Mouse (Mus musculus) spleen, adult 2 months (tissue): ENCODE data around the gene Hlx. TPM values are rescaled to one million over a fixed set of nuclear protein-coding genes. Genes with fewer than 3 reads are reported as not detected.
A peak's percentile ranks its signal among the peaks of the same experiment; 100 is the strongest.

Source experiments
- DNase-seq, 2 experiments: peaks; one replicate each; pipeline versions ENCODE4 v3.0.0 to v3.0.0-alpha.2; 2012 to 2021; ENCODE audit warnings: low spot score in 2 of 2, low read depth in 1 of 2
- H3K27ac ChIP-seq: fragments of 200-500 bp; 2 replicates; pipeline ENCODE4 v1.5.1; 2012; ENCODE audit warnings: low read length, inconsistent platforms; ENCODE audit not compliant: insufficient read depth
- H3K27me3 ChIP-seq: fragments of 200-500 bp; 2 replicates; pipeline ENCODE4 v1.6.1; 2012; ENCODE audit warnings: mild to moderate bottlenecking, moderate library complexity, low read length, inconsistent platforms; ENCODE audit not compliant: control insufficient read depth, insufficient read depth
- H3K36me3 ChIP-seq: fragments of 200-500 bp; 2 replicates; pipeline ENCODE4 v1.6.1; 2012; ENCODE audit warnings: mild to moderate bottlenecking, low read length, inconsistent platforms; ENCODE audit not compliant: control insufficient read depth, insufficient read depth
- H3K4me1 ChIP-seq: fragments of 200-500 bp; 2 replicates; pipeline ENCODE4 v1.6.1; 2011; ENCODE audit warnings: inconsistent platforms; ENCODE audit not compliant: control insufficient read depth, insufficient read depth, insufficient read length
- H3K4me3 ChIP-seq: fragments of 200-500 bp; 2 replicates; pipeline ENCODE4 v1.5.1; 2011; ENCODE audit warnings: mild to moderate bottlenecking, inconsistent platforms; ENCODE audit not compliant: insufficient read depth, insufficient read length; ENCODE audit errors: extremely low read depth
- CTCF ChIP-seq: fragments of 200-500 bp; IDR thresholded peaks from 2 replicates; pipeline ENCODE4 v1.5.1; 2011; ENCODE audit warnings: mild to moderate bottlenecking, inconsistent platforms; ENCODE audit not compliant: insufficient read depth, insufficient read length, insufficient replicate concordance; ENCODE audit errors: extremely low read depth
- POLR2A ChIP-seq: fragments of 200-500 bp; IDR thresholded peaks from 2 replicates; pipeline ENCODE4 v1.6.1; 2011; ENCODE audit warnings: low read depth, low read length, inconsistent platforms
- WGBS: fragments of 180-500 bp; shearing (Covaris S2); methylation state at CpG from one replicate; pipeline ENCODE4 v1.1.7; 2018; 5-methylcytosine and 5-hydroxymethylcytosine counted together
- polyA plus RNA-seq: library from polyadenylated mRNA; depleted of rRNA; stranded (reverse); fragments of >200 nt; gene quantifications from 2 replicates; pipeline ENCODE4 v1.2.3, GENCODE M21; 2012; rRNA removed

Gene Hlx
- polyA plus RNA-seq: 24.1 and 33.9 TPM in 2 replicates

DNA sequence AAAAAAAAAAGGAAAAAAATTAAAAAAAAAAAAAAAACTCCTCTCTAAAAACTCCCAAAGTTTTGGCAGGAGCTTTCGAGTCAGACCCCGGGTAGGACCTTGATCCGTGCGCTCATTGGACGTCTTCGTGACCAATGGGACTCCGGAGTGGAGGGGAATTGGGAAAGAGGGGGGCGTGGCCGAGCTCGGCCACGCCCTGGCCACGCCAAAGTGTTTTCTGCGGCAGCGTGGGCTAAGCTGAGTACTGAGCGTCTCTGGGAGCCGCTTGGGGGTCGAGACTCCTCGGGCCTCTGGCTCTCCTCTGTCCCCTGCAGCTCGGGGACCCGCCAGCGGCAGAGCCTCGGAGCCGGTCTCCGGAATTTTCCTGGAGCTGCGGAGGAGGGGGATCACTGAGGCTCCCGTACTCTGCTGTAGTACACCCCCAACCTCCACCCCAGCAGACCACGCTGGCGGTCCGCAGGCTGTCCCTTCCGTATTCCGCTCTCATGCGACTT lies at the start of gene Hlx:
Hlx (minus strand) TSS at position 64 of the 494 bp plus-strand sequence.
- peaks cover 9% of the 10 kb centered on the region for H3K4me1 ChIP-seq
- H3K27ac ChIP-seq: peak within 1 kb of the TSS; percentile 79
- no peaks in the 10 kb centered on the region for H3K36me3 ChIP-seq
- H3K4me3 ChIP-seq: peak within 1 kb of the TSS; percentile 80
- DNase-seq: peak; percentile 52 to 58
- under 1% methylated on average over 32 of the region's 32 CpGs for WGBS
- no peak for TF ChIP-seq CTCF
- peaks cover 9% of the 10 kb centered on the region; the same call in 1 of the 2 replicates for H3K27me3 ChIP-seq

DNA sequence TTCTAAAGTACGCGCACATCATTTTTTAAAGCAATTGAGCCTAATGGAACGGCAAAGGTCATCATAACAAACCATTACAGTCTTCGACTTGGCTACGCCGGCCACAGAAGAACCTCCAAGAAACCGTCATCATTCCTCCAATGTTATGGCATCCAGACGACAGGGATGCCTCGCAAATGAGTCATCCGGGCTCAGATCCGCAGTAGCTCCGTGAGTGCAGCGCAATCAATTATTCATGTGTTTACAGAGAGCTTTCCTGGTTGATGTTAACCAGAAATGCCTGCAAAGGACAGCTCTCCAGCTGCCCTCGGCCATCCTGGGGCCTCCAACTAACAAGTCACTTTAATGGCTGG lies 49.7 kb upstream of the Hlx start:
- H3K27me3 ChIP-seq: no peaks in the 10 kb centered on the region
- WGBS: 87% methylated on average over 14 of the region's 14 CpGs
- H3K36me3 ChIP-seq: no peaks in the 10 kb centered on the region
- no peak for TF ChIP-seq POLR2A
- TF ChIP-seq CTCF: no peak
- no peak for DNase-seq
- H3K4me3 ChIP-seq: no peak overlapping the region
- no peaks in the 10 kb centered on the region for H3K4me1 ChIP-seq
- H3K27ac ChIP-seq: no peak overlapping the region

DNA sequence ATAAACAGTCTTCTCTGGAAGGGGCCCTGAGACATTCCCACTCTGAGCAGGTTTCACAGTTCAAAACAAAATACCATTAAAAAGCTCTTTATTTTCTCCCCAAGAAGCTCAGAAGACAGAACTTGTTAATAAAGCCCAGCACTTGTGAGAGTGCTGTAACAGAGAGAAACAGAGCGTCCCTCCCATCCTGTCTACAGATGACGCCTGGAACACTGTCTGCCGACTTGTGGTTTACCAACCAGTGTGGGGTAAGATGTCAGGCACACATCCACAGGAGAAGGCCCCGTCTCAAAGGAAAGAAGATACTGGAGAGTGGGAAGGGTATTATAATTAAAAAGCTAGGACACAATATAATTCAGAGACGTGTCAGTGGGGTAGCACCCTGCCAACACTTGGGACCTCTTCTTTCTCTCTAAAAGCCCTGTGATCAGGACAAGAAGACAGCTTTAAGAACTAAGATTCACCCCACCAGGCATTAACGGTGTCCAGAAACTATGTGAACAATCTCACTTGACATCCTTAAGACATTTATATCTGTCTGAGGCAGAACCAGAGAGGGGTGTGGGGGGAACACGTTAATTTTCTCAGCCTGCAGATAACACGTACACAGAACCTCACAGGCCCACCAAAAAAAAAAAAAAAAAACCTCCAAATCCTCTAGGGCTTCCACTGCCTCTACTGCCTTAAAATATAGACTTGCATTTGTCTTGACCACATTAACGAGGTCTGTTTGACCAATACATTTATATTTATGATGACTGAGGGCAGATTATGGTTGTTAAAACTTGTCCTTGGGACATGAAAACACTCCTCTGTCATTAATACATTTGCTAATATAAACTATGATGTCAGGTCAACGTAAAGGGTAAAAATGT lies 49.1 kb upstream of the Hlx start:
- no peaks in the 10 kb centered on the region for H3K36me3 ChIP-seq
- no peak for TF ChIP-seq CTCF
- no peak for TF ChIP-seq POLR2A
- 53% methylated on average over 10 of the region's 10 CpGs for WGBS
- no peak for DNase-seq
- H3K4me1 ChIP-seq: no peaks in the 10 kb centered on the region
- H3K27me3 ChIP-seq: no peaks in the 10 kb centered on the region
- no peak overlapping the region for H3K27ac ChIP-seq
- H3K4me3 ChIP-seq: no peak overlapping the region

- H3K27ac ChIP-seq: no peak overlapping the region
- no peaks in the 10 kb centered on the region for H3K27me3 ChIP-seq
- no peaks in the 10 kb centered on the region for H3K4me1 ChIP-seq
- 93% methylated on average over 6 of the region's 6 CpGs for WGBS
- H3K4me3 ChIP-seq: no peak overlapping the region
- DNase-seq: no peak
- TF ChIP-seq POLR2A (no peak), CTCF (no peak)
- no peaks in the 10 kb centered on the region for H3K36me3 ChIP-seq
Measured at GRCm38 (mm10) chr1:184778157-184778556, 45.7 kb upstream of the Hlx start.

DNA sequence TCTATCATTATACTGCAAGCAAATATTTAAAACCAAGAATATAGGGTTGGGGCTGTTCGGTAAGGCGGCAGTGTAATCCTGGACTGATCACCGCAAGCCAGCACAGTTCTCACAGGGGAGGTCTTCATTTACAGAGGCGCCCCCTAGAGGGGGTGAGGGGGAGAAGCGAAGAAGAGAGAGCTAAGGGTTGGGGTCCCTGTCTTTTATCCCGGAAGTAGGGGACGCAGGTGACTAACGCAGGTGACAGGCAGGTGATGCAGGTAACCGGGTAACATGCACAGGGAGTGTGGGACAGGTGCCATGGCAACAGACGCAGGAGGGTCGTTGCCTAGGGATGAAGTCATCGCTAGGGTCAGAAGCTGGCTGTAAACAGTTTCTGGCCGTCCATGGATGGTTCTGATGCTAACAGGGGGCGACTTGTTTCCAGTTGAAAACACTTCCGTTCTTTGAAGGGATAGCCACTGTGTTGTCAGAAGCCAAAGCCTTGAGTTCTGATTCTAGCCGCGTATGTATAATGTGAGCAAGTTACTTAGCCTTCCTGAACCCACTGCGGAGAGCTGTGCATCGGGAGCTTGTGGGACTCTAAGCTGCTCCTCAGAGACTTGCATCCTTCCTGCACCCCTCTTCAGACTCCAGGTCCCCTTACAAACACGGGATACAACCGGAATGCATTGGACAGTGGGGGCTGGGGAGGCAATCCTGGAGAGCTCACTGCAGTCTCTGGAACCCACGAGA lies 44.8 kb upstream of the Hlx start:
- 44% methylated on average over 22 of the region's 22 CpGs for WGBS
- no peaks in the 10 kb centered on the region for H3K36me3 ChIP-seq
- TF ChIP-seq CTCF (no peak), POLR2A (no peak)
- no peak overlapping the region for H3K27ac ChIP-seq
- H3K4me1 ChIP-seq: no peaks in the 10 kb centered on the region
- no peak overlapping the region for H3K4me3 ChIP-seq
- H3K27me3 ChIP-seq: no peaks in the 10 kb centered on the region
- no peak for DNase-seq

DNA sequence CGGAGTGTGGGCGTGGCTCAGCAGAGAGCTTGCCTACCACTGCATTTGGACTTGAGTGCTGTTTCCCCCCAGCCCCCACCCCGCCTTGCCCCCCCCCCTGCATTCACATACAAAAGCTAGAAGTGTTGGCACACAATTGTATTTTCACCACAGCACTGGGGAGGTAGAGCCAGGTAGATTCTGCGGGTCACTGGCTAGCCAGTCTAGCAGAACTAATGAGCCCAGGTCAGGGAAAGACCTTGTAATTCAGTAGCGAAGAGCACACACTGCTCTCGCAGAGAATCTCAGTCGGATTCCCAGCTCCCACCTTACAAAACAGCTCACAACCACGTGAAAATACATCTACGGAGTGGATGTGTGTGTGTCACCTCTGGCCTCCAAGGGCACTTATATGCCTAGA lies 42.9 kb upstream of the Hlx start:
- no peak for DNase-seq
- no peak overlapping the region for H3K4me3 ChIP-seq
- no peaks in the 10 kb centered on the region for H3K27me3 ChIP-seq
- no peak overlapping the region for H3K27ac ChIP-seq
- H3K36me3 ChIP-seq: no peaks in the 10 kb centered on the region
- TF ChIP-seq CTCF (no peak), POLR2A (no peak)
- 76% methylated on average over 9 of the region's 9 CpGs for WGBS
- H3K4me1 ChIP-seq: no peaks in the 10 kb centered on the region; the same call in 1 of the 2 replicates
